Mouse (Mus musculus): Measurements from ENCODE around the gene Col2a1.

DNA sequence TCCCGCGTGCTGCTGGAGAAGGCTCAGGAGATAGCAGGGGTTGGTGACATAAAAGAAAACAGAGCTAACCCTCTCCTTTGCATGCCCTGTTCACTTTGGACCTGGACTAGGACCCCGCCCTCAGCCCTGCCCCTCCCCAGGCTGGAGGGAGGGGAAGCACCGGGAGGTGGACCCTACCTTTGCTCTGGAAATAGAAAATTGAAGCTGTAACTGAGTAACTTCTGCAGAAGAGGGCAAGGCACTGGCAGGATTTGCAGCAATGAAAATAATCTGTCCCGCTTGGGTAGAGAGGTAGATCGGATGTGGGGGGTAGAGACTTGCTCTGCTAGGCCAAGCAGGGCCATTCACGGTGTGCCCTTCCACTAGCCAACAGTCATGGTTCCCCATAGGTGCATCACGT, 61.1 kb downstream of the Col2a1 start:
- TF ChIP-seq POLR2A (IDR thresholded peaks at IDR 0.05; ENCODE audit: low read depth, low read length), result no peak
- no peak for TF ChIP-seq CTCF (IDR thresholded peaks at IDR 0.05; ENCODE audit: borderline replicate concordance, insufficient read depth, low read length)

Measured in embryonic fibroblast, embryonic 13.5 days (primary cell).